10 mouse cellular contexts compared by ENCODE assay signal in the genomic region with DNA sequence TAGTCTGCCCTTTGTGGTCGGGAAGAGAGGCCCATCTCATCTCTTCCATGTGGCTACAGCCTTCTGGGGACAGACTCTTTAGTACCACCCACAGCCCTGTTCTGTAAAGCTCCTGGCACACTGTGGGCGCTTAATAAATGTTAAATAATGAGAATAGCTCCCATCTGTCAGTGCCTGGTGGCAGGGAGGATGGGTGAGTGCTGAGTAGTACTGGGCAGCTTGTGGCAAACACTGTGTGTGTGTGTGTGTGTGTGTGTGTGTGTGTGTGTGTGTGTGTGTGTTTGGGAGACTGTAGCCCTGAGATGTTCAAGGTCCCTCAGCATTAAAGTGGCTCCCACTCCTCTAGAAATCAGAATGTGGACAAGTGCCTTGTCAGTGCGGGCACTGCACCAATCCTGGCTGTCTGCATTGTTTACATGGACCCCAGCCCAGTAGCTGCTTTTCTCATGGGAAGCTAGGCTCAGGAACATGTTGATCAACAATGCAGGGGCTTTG.
DNase-seq lines count a peak whose midpoint lies in the region; ATAC-seq lines count a peak whose summit lies in the region.
"Had no signal": no experiment of that assay in that cellular context is flagged by ENCODE, and none has a peak within 500 bp of the region (broad histone marks: within the 10 kb centered on the region; RNA-seq: fewer than 3 reads in every experiment).

No protein-coding gene starts in this region.

- ATAC-seq in inflammation-experienced regulatory T-cells, adult 6 months, result no peak
- ATAC-seq: activated CD4-positive, CD25-positive, alpha-beta regulatory T cell, adult 4 months; intestine, embryonic 15.5 days had no signal

- DNase-seq in kidney, postnatal 4 days, result peak; percentile 23 to 33
- DNase-seq in kidney, postnatal 25 days, result no peak
- peak; percentile 64 for DNase-seq in cerebellum, adult 11 months
- DNase-seq in cerebellum, adult 9-10 months, result peak; percentile 87
- DNase-seq in layer of hippocampus, adult 9-11 months, result peak; percentile 90
- no peak for DNase-seq in thymus, postnatal 14 days
- DNase-seq: thymus, postnatal 4 days had no signal

Comparison
In these comparisons a context has a peak if more than half of its experiments do, and no peak if none do; other contexts are left out.
1. DNase-seq: peak in kidney, postnatal 4 days (2 of 2), cerebellum, adult 11 months (single experiment), cerebellum, adult 9-10 months (single experiment) and layer of hippocampus, adult 9-11 months (single experiment); none in kidney, postnatal 25 days (0 of 2) and thymus, postnatal 14 days (single experiment).